In the genomic region with DNA sequence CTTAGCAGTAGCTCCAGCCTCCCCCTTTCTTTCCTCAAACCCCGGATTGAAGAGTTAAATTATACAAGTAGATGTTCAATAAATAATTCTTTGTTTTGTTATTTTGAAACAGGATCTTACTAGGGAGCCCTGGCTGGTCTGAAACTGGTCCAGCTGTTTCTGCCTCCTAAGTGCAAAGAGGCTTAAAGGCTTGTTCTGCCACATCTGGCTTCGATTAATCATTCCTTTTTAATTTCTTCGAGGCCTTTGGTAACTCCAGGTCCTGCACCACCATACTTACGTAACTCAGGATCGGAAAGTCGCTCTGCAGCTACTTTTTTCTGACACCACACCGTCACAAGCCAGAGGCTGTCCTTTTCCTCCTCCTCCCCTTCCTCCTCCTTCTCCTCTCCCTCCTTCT, we compare ENCODE assay signal across 13 mouse cellular contexts. TPM values are rescaled to one million over a fixed set of nuclear protein-coding genes. Genes with fewer than 3 reads are reported as not detected.
"Had no signal": no experiment of that assay in that cellular context is flagged by ENCODE, and none has a peak within 500 bp of the region (broad histone marks: within the 10 kb centered on the region; RNA-seq: fewer than 3 reads in every experiment).

No protein-coding gene starts in this region.

- H3K36me3 ChIP-seq: midbrain, embryonic 13.5 days; neural tube, embryonic 15.5 days had no signal

- DNase-seq: kidney, adult 9 months; kidney, postnatal 36 days; layer of hippocampus, adult 9-11 months; lung, adult 18-20 months; retina, postnatal 1 day; right cerebral cortex, postnatal 4 days; thymus, postnatal 14 days had no signal

- H3K9me3 ChIP-seq: midbrain, embryonic 13.5 days; neural tube, embryonic 15.5 days had no signal

- H3K4me3 ChIP-seq: midbrain, embryonic 13.5 days; myocyte; neural tube, embryonic 15.5 days had no signal

- H3K27ac ChIP-seq: kidney, postnatal 0 days; liver, embryonic 14.5 days; midbrain, embryonic 13.5 days; neural tube, embryonic 15.5 days had no signal

- H3K9ac ChIP-seq: liver, embryonic 14.5 days; midbrain, embryonic 13.5 days; neural tube, embryonic 15.5 days had no signal

- H3K27me3 ChIP-seq: neural tube, embryonic 15.5 days had no signal

- ATAC-seq: midbrain, embryonic 13.5 days had no signal

- H3K4me1 ChIP-seq: midbrain, embryonic 13.5 days; neural tube, embryonic 15.5 days had no signal

- H3K4me2 ChIP-seq: midbrain, embryonic 13.5 days; neural tube, embryonic 15.5 days had no signal

RNA-seq across cellular contexts. Expression of a gene that starts 7.1 kb away (rescaled TPM):
- total RNA-seq: left cerebral cortex, postnatal 36 days had no signal
- polyA plus RNA-seq: myocyte had no signal
